Mouse (Mus musculus): ENCODE results near the gene A630089N07Rik.
A peak's percentile ranks its signal among the peaks of the same experiment; 100 is the strongest.

A630089N07Rik gene

DNA sequence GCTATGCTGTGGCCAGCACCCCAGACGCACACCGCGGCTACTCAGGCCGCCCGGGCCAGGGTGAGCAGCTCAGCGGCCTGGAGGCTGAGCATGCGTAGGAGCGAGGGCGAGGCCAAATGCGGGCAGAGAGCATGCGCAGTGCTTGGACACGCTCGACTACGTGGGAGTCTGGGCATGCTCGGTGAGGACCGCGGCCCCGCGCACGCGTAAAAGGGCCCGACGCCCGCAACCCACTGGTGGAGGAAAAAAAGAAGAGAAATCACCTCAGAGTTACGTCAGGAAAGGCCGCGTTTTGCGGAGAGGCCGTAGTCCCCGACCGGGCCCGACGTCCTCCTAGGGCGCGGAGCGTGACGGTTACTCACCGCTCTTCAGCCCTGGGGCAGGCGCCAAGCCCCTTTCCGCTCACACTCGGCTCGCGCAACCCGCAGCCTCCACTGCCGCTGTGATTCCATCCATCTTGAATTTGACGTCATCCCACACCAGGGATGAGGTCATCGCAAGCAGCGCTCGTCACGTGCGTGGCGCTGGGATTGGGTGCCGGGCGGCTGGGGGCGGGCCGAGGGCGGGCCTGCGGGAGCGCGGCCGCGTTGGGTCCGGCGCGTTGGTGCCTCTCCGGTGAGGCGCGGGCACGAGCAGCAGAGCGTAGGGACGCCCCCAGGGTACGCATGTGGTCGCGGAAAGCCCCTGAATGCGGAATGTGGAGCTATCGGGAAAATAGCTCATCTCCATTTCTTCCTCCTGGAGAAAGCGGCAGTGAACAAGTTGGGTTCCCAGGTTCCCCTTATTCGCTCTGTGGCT is 119.9 kb downstream of the A630089N07Rik start, which contains the start of the genes C2cd2 and Zbtb21:
C2cd2 (minus strand) TSS at position 448 of the 798 bp plus-strand sequence.
Zbtb21 (minus strand) TSS at position 472 of the 798 bp plus-strand sequence.
- DNase-seq (ENCODE audit: low spot score) = peak; percentile 87

DNA sequence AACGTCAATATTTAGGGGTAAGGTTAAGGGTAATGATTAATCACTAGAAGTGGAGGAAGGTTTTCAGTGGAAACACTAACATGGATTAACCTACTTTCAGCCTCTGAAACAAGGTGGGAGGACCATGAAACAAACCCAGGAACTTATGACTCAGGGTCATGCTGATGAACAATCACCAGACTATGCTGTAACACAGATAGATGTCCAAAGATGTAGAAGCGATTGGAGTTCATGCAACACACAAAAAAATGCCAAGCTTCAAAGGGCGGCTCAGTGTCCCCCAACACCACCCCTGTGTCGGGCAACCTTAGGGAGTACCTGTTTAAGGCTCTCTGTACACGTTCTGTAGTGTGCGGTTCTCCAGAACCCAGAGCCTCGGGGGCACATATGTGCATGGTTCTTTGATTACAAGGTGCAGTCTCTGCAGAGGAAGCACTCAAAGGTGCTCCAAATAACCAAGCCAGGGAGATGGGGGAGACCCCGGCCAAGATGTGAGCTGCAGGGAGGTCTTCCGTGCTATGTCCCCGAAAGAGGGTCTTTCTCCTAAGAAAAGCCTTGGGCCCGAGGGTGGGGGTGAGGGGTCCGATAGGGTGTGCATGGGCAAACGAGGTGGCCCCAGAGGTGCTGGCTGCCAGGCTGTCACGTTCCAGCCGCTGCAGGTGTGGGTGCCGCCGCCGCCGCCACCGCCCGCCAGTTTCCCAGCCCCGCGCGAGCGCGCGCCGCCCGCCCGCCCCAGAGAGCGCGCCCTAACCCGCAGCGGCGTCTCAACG is 120.7 kb downstream of the A630089N07Rik start:
- no peak for DNase-seq (ENCODE audit: low spot score)

DNA sequence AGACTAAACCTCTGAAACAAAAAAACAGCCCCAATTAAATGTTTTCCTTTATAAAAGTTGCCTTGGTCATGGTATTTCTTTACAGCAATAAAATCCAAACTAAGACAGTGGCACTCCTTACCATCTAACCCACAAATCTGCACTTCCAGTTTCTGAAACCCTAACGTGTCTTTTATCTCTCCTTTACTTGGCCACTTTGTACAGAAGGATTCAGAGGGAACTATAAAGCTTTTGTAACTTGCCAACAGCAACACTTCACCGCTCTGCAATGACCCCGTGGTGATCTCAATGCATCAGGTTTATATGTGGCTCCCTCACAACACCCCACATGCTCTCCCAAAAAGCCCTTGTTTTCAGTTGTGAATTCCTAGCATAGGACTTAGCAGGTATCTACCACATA is 121.9 kb downstream of the A630089N07Rik start:
- DNase-seq (ENCODE audit: low spot score) = no peak

DNA sequence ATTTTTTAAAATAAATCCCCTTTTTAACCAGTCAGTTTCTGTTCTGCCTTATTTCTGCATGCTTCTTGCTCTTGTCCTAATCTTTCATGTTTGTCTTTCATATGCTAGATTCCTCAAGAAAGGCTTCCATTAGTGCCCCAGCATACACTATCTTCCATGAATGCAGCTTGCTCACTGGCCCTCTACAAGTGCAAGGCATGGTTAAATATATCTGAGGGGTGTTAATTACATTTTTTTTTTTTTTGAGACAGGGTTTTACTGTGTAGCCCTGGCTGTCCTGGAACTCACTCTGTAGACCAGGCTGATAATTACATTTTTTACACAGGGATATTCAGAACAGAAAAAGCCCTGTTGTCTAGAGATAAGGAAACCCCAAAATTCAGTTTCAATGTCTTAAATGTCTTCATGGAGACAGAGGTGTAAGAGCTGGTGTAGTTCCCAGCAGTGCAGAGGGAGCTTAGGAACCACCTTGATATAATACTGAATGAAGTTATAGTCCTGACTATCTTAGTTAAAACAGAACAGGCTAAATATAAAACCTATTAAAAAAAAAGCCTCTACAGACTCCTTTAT is 123.8 kb downstream of the A630089N07Rik start:
- no peak for DNase-seq (ENCODE audit: low spot score)

DNA sequence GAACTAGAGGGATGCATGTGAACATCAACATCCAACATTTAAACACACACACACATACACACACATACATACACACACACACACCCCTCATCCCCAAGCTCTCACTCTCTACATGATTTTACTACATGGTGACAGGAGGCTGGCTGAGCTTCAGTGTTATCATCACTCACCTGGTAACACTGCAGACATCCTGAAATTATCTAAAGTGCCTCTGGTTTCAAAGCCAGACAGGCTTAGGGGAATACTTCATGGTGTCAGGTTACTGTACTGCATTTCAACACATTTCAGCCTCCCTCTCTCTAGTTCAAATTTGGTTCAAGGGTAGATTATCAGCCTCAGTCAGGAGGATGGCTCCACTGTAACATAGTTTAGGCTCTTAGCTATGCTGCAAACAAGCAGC is 124.6 kb downstream of the A630089N07Rik start:
- no peak for DNase-seq (ENCODE audit: low spot score)

DNA sequence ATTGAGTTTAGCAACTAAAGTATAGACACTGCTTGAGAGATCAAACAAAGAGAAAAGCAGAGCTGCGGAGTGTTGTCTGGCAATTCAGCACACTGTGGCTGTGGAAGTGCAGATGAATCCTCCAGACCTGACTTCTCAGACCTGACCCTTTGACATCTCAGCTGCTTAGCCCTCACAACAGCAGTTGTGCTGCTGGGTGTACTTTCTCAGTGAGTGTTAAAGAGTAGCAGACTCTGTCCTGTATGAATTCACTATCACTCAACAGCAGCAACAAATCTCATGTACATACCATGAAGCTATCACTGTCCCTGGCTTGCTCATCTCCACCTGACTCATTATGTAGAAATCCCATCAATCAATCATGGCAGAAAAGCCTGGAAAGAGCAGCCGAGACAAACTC is 126.2 kb downstream of the A630089N07Rik start:
- DNase-seq (ENCODE audit: low spot score) = no peak

DNA sequence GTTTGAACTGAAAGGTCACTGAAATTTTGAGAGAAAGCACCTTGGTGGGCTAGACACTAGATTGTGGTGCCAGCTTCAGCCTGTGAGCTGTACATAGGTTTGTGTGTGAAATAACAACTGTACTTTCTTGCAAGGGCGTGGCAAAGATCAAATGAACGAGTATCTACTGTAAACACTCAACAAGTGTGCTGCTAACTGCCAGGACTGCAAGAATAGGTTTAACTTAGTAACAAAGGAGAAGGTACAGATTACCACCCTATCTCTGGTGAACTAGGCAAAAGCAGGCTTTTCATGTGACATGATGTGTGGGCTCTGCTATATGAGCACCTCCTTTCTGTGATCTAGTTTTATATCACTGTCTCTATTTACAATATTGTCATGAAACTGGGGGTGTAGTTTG is 128.9 kb downstream of the A630089N07Rik start:
- DNase-seq (ENCODE audit: low spot score) = no peak

DNA sequence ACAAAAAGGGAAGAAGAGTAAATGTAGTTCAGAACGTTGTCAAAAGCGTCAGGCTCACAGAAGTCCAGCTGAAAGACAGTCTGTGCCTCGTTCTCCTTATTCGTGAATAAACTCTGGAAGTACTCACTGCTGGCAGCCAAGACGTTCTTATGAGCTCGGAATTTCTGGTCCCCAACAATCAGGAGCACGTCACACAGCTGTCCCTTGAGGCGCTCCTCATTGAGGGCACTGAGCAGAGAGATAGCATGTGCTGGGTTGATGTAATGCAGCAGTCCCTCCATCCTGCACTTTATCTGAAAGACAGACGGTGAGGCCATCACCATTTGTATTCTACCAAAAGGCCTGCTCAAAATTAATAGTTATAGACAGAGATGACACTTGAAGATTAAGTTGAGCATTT is 129.4 kb downstream of the A630089N07Rik start:
- DNase-seq (ENCODE audit: low spot score) = no peak

DNA sequence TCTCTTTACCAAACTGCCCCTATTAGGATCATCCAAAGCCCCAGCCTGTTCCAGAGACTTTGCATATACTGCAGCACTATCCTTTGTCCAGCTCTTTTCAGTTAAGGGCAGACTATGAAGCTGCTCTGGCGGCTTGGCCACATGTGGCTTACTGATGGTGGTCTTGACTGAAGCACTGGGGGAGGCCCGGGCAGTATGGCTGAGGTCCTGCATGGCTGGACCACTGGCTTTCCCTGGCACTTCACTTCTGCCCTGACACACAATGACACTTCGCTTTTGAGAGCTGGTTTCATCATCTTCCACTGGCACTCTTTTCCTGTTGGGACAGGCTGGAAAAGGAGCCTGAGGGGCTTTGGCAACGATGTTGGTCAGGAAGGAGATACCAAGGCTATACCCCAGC is 129.9 kb downstream of the A630089N07Rik start:
- no peak for DNase-seq (ENCODE audit: low spot score)
